Mouse (Mus musculus) kidney, postnatal 14 days (tissue): ENCODE results near the gene Sgsm1.

ENCODE experiments used
- DNase-seq: peaks from one replicate; pipeline ENCODE4 v3.0.0; 2022; ENCODE audit warnings: mixed read lengths

The Sgsm1 gene

GRCm38 (mm10) chr5:113214455-113214854 lies 96.1 kb downstream of the Sgsm1 start:
- peak; percentile 84 for DNase-seq

- DNase-seq, result no peak
Observed at GRCm38 (mm10) chr5:113214041-113214440, 96.5 kb downstream of the Sgsm1 start.

DNA sequence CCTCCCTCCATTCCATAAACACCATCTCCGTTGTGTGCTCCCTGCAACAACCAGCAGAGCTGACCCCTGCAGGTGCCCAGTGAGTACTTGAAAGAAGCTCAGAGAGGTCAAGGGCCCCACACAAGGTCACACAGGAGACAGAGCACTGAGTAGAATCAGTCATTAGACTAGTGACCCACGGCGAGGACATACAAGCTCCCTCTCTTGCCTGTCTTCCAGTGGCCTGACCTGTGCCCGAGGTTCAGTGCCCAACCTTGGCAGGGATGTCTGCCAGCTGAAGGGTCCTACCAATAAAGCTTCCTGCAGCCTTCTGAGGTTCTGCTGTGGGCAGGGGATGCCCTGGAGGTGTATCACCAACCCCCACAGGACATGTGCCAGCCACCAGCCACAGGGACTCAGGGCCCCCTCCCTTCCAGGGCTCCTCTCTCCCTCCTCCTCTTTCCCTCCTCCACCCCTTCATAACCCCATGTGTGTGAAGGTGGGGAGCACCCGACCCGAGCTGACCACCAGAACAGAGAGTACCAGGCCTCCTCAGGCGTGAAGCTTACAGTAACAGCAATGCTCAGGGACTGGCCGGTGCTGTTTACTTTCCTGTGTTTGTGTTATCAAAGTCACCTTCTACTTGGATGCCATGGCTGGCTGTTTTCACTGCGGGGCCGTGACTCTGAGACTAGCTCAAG lies 98.3 kb downstream of the Sgsm1 start:
- peak; percentile 55 for DNase-seq

DNA sequence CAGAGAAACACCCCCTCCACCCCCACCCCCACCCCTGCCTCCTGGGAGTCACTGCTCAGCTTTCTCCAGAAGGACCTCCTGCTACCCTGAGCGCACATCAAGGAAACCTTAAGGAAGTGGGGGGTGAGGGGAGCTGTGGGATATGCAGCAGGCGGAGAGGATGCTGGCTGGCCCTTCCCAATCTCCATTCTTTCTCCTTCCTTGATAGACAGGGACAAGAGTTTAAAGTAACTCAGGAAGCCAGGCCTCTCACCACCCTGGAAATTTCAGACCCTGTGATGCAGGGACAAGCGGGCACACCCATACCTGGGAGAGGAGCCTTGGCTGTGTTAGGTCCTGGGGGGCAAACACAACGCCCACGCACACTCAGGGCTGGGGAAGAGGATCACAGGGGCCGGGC lies 100.3 kb downstream of the Sgsm1 start:
- DNase-seq, result peak; percentile 60

DNA sequence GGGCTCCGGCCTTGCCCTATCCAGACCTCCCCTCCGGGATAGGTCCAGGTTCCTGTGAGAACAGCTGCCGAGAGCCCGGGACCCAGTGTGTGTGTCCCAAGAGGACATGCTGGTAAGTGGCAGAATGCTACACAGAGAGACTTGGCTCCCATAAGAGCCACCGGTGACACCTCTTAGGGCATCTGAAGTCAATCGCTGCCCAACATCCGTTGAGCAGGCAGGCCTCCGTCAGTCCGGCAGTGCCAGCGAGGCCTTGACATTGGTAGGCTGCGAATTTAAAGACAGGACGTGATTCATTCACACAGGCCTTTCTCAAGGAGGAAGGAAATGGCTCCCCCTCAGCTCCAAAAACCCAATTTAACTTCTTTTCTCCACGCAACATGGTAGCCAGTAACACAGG lies 100.7 kb downstream of the Sgsm1 start:
- peak; percentile 64 for DNase-seq

DNA sequence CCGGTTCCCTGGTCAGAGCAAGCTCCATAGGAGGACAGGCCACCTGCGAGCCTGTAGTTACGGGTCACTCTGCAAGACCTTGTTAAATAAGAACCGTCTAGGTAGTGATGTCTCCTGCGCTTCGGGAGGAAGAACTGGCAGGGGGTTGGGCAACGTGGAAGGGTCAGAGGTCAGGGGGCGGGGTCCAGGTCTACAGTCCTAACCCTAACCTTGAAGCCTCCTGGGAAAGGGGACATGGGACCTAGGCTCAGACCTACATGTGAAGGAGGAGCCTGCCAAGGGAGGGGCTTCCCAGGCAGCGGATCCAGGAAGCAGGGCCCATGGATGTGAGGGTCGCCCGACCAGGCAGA lies 101.2 kb downstream of the Sgsm1 start:
- DNase-seq, result peak; percentile 33

DNA sequence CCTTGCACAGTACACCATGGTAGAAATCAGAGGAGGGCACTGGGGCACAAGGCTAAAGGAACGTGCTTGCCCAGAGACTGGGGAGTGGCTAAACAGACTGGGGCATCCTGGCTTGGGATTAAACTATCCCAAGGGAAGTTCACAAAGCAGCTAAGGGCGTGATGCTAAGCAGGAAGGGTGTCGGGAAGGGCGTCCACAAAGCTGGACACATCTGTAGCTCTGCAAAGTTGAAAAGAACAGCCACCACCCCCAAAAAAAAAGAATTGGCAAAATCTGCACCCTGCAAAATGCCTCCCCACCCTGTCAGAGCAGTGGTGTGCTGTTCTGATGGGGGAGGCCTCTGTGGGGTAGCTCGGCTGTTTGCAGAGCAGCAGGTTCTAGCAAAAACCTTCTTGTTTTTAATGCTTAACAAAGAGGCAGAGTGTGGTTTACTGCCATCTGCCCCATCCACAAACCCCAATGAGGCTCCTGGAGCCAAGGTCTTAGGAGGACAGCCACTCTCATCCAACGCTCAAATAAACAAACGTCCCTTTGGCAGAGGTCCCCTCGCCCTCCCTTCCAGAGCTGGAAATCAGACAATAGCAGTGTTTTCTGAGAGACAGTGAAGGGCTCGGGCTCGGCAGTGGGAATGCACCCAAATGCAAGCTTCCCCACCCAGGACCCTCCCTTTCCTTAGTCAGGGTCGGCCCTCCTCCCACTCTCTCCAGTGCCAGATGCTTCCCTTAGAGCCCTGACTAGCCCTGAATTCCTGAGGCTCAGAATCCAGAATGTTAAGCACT lies 101.8 kb downstream of the Sgsm1 start:
- DNase-seq, result peak; percentile 78

DNA sequence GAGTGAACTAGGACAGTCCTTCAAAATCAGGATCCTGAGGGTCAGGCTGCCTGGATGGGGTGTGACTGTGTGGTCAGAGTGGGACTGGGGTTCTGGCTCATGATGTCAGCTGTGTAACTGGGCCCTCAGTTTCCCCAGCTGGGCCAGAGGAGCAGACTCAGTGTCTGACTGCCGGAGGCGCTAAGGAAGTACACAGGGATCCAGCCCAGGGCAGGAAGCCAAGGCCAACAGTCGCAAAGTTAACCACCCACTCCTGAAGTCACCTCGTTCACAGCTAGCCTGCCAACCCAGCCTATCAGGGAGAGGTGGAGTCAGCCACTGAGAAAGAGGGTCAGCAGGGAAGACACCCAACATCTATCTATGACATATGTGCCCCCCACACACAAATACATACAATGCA lies 102.5 kb downstream of the Sgsm1 start:
- peak; percentile 71 for DNase-seq

DNA sequence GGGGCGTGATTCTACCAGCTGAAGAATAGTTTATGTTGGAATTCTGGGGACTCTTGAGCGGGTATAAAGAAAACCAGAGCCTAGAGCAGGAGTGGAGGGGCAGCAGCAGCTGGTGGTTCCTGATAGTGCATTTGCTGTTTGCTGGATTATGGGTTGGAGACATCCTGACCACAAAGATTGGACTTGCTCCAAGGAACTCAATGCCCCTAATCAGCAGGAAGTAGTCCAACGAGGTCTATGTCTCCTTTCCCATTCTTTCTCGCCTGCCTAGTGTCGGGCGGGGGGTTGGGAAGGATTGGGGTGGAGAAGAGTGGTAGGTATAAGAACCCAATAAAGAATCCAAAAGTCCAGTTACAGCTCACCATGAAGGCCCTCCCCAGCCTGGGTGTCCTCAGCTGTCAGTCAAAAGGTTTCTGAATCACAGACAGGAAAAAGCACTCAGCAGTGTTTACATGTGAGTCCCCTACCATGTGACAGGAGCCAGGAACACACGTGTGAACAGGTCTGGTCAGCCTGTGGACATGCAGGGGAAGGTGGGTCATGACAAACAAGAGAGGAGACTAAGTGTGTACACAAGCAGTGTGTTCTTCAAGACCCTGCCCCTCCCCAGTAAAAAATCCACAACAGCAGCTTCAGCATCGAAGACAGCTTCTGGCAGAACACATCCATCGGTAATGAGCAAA lies 103.8 kb downstream of the Sgsm1 start:
- DNase-seq, result peak; percentile 31

DNA sequence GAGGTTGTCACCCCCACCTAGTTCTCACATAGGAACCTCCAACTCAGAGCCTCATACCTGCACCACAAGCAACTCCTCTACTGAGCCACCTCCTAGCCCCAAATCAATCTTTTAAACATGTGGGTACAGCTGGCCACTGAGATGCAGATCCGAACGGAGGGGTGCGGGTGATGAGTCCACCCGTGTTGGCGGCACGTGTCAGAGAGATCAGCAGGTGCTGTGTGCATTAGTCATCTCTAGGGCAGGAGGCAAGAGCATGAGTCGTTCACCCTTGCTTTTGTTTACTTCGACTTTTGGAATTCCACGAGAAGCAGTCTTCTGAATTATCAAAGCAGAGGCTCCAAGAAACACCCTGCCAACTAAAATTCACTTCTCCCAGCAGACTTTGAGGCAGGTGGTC lies 106.4 kb downstream of the Sgsm1 start:
- no peak for DNase-seq

DNA sequence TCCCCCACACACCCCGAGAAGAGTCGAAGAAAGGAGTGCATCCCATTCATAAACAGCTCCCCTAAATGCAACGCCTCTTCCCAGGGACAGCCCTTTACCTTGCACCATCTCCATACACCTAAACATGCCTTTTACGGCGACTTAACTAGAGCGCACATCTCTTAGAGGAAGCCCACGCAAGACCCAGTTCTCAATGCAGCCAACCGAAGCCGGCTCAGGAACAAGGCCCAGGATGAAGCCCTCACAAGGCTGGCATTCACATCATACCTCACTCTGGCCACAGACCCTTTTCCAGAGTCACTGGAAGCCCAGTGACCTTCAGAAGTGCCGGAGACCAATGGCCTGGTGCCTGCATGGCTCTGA lies 110.8 kb downstream of the Sgsm1 start:
- DNase-seq, result no peak

DNA sequence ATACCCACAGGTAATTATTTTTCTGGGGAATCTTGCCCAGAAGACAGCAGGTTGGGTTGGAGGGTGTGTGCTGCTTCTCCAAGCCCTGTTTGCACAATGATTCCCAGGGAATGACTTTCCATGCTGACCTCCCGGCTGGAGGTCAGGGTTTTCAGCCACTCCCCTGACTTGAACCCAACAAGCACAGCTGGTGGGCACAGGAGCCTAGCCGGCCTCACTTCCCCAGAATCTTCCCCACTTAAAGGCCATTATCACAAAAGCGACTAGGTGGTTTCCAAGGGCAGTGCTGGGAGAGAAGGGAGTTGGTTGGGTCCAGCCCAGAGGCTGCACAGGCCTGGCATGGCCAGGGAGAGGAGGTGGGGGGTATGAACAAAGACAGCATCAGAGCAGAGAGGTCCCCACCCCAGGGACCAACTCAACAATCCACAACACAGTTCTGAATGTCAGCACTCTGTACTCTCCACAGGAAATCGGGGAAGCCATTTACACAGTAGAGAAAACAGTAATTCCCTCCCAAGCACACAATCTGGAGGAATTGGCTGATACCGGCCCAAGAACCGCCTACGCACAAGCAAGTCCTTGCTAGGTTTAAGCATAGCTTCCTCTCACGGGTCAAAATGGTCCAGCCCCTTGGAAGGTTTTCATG lies 111.3 kb downstream of the Sgsm1 start:
- DNase-seq, result no peak

DNA sequence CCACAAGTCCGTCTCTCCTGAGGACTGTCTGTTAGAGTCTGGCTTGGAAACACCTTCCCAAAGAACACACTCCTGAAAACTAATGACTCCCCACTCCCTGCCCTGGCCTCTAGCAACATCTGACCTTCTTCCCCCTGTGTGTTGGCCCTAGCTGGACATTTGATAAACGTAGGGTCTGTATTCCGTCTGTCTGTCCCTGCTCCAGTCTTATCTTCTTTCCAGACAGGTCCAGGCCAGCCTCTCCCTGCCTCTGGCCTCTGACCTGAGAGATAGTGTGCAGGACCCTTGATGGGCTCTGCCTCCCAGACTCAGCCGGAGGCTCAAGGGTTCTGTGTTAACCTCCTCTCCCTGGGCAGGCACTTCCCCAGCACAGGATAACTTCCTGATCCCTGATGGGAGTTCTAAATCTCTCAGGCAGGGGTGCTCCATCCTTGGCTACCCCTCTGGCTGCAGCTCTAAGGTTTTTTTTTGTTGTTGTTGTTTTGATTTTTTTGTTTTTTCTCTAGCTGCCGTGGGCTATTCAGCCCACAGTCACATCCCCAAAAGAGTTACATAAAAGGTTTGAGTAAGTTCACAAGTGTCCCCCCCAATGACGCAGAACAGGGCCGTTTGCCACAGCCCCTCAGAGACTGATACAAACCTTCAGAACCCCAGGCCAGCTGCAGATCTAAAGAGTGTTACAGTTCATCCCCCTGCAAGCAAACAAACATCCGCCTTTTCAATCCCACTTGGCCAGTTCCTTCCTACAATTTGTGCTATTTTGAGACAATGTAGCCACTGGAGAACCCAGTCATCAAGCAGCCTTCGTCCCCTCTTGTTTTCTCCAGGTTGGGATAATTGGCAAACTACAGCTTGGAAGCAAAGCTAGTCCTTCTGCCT lies 113.4 kb downstream of the Sgsm1 start:
- DNase-seq, result peak; percentile 47

- DNase-seq, result no peak
Observed at GRCm38 (mm10) chr5:113195907-113196306, 114.7 kb downstream of the Sgsm1 start.

DNA sequence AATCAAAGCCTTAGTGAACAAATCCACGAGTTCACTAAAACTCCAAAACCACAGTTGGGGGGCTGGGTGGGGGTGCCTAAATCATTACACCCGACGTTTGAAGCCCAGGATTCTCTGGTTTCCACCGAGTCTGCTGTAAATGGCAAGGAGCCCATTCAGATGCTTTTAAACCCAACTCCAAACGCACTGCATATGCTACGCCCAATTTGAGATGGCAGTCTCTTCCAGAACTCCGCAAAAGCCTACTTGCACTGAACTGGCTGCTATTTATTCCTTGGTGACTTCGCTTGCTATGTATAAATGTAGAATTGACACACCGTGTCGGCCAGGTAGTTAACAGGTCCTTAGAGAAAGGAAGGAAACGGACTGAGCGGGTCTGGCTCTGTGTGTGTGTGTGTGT lies 115.1 kb downstream of the Sgsm1 start:
- no peak for DNase-seq

GRCm38 (mm10) chr5:113193762-113194161 lies 116.8 kb downstream of the Sgsm1 start:
- DNase-seq, result no peak
